Mouse (Mus musculus) B cell, adult 67 days (primary cell): ENCODE data around the gene Mycl. TPM values are rescaled to one million over a fixed set of nuclear protein-coding genes. Genes with fewer than 3 reads are reported as not detected.

Experiments used
- total RNA-seq, 2 experiments: library from RNA; stranded (reverse); gene quantifications; 4 replicates each; pipeline ENCODE4 v1.2.4; 2023

Gene Mycl
- under 1 TPM; 0.75 to 0.83 TPM for total RNA-seq

GRCm38 (mm10) chr4:122995404-122996220 lies at the start of gene Mycl:
Mycl (plus strand) TSS chr4:122995652.

GRCm38 (mm10) chr4:122961100-122961567 lies 34.3 kb upstream of the Mycl start, which contains the start of gene Mfsd2a:
Mfsd2a (minus strand) TSS chr4:122961188.

GRCm38 (mm10) chr4:123016451-123016957 lies 21.1 kb downstream of the Mycl start, which contains the start of gene Trit1:
Trit1 (plus strand) TSS chr4:123016597.

Other genes with a start within 250 kb of the Mycl start
- 10 to 100 TPM; 57.3 to 60.1 TPM for gene Ppt1, start 159.4 kb upstream of the Mycl start, total RNA-seq
- gene Cap1, start 109.6 kb upstream of the Mycl start, total RNA-seq = 100 to 1,000 TPM; 415 to 417 TPM
- under 1 TPM; 0.58 to 0.68 TPM for gene Mfsd2a, start 34.5 kb upstream of the Mycl start, total RNA-seq
- gene Trit1, start 20.9 kb downstream of the Mycl start, total RNA-seq = 10 to 100 TPM; 25.6 to 26.1 TPM
- not detected for gene Bmp8b, start 109.5 kb downstream of the Mycl start, total RNA-seq
- gene Oxct2b, start 120.6 kb downstream of the Mycl start, total RNA-seq = not detected
- 10 to 100 TPM; 52.2 to 55.5 TPM for gene Ppie, start 144.3 kb downstream of the Mycl start, total RNA-seq
- not detected for gene Hpcal4, start 187.6 kb downstream of the Mycl start, total RNA-seq
- gene Nt5c1a, start 205.9 kb downstream of the Mycl start, total RNA-seq = not detected
- gene Heyl, start 237.9 kb downstream of the Mycl start, total RNA-seq = under 1 TPM; 0.29 to 0.77 TPM